Mouse (Mus musculus): ENCODE measurements around the gene Sfmbt2. TPM values are rescaled to one million over a fixed set of nuclear protein-coding genes. Genes with fewer than 3 reads are reported as not detected.

Gene Sfmbt2
- total RNA-seq, 1 experiment from 2014 or later = 1.1 TPM

DNA sequence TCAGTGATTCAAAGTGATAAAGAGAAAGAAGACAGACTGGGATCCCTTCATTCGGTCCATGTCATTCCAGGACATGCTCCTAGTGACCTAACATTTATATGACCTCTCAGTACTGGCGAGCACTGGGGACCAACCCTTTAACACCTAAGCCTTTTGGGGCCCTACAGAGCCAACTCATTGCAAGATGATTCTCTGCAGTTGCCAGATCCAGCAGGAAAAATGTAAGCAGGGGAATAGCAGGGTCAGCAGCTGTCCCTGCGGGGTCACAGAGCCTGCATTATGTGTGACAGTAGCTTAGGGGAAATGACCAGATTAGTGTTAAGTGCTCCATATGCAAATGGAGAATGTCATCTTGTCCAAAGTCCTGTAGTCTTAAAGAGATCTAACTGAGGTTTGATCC, 195.2 kb downstream of the Sfmbt2 start:
- no peak for DNase-seq

DNA sequence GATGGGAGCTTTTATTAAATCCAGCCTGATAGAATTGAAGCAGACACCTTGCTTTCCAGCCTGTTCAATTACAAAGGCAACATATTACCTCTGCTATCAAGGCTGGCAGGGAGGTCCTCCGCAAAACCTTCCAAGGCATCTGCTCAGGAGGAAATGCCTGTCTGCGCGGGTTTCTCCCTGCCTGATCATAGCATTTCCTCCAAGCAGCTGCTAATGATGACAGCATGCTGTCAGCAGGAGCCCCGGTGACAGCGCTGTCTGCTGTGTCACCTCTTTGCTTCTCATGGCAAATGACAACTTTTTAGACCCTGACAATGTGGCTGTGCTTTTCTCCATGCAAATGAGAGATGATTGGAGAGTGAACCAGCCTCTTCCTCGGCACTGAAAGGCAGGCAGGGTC, 199.1 kb downstream of the Sfmbt2 start:
- no peak for DNase-seq

- DNase-seq = no peak
Observed at GRCm38 (mm10) chr2:10572311-10572710, 202.0 kb downstream of the Sfmbt2 start.

DNA sequence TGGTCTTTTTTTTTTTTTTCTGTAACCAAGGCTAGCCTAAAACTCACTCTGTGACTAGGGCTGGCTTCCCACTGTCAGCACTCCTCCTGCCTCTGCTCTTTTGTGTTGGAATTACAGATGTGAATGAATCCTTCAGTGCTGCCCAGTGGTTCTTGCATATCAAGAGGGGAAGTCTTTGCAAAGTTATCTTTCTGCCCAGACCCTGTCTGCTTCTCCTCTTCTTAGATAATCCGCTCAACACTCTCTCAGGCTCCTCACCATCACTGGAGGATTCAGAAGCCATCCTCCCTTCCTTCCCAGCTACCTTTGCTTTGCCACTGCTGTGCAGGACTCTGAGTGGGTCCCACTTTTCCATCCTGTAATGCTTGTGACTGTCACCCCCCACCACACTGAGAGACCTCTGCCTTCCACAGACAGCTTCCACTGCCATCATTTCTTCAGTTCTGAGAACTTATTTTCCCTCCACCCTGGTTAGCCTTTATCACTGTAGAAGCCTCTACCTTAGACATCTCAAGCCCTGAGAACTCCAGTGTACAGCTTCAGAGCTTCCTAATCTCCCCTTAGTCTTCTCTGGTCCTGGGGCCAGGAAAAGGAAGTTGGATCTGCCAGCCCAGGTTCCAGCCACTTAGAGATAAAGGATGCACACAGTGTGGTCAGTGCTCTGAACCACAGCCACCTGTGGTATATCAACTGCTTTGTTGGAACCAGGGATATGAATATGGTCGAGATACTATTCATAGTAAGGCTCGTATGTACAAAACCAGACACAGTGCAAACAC, 205.8 kb downstream of the Sfmbt2 start:
- DNase-seq = no peak

- no peak for DNase-seq
Observed at GRCm38 (mm10) chr2:10582673-10583072, 212.4 kb downstream of the Sfmbt2 start.

DNA sequence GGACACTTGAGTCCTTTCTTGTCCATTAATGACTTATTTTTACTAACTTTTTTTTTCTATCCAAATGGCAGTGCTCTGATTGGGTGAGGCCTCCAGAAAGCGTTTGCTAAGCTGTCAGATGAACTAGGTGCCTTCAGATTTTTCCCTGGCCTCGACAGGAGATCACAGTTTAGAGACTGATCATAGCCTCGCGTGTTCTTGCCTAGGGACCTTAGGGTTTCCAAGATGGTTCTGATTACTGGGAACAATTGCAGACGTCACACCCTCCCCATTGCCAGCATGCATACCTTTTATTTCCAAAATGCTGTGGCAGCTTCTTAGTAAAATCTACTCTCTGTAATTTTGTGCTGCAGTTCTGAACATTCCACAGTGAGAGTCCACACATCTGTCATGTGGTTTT, 212.8 kb downstream of the Sfmbt2 start:
- DNase-seq = no peak

- no peak for DNase-seq
Observed at GRCm38 (mm10) chr2:10591310-10591709, 221.0 kb downstream of the Sfmbt2 start.

DNA sequence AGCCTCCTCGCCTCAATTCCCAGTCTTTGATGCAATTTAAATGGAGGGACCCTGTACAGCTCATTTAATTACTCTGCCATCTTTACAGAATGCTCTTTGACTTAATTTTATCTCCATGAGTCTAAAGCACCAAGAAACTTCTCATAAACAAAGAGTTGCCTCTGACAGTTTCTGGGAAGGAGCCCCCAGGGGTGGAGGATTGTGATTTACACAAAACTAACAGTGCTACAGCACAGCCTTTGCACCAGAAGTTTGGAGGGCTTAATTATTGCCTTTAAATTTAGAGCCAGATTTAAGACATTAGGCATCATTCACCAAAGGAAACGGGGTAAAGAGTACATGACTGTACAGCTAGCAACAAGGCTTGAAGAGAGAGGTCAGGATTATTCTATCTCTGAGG, 245.2 kb downstream of the Sfmbt2 start:
- DNase-seq = no peak

Small RNA genes within 50 kb of the gene (microRNA-seq; reads per million reads assigned to microRNA genes)
- gene Gm22051 (0 reads per million in 2 experiments), gene Gm22072 (0 to 0.36 reads per million in 2 experiments), gene Gm22091 (0 reads per million in 2 experiments), gene Gm22166 (0 reads per million in 2 experiments), gene Gm22239 (0 reads per million in 2 experiments), gene Gm22626 (0 reads per million in 2 experiments), gene Gm22635 (0 reads per million in 2 experiments), gene Gm22677 (0 reads per million in 2 experiments), gene Gm22678 (0 reads per million in 2 experiments), gene Gm22775 (0 reads per million in 2 experiments), gene Gm22925 (0 reads per million in 2 experiments), gene Gm23108 (0 reads per million in 2 experiments), gene Gm23288 (0 reads per million in 2 experiments), gene Gm23542 (0 reads per million in 2 experiments), gene Gm23569 (0 reads per million in 2 experiments), gene Gm23571 (0 reads per million in 2 experiments), gene Gm23578 (0 reads per million in 2 experiments), gene Gm23651 (0 reads per million in 2 experiments), gene Gm23988 (0 reads per million in 2 experiments), gene Gm24028 (0 reads per million in 2 experiments), gene Gm24167 (0 reads per million in 2 experiments), gene Gm24315 (0 reads per million in 2 experiments), gene Gm24342 (0 reads per million in 2 experiments), gene Gm24488 (0 reads per million in 2 experiments), gene Gm24640 (0 reads per million in 2 experiments), gene Gm24673 (0 reads per million in 2 experiments), gene Gm24761 (0 reads per million in 2 experiments), gene Gm24806 (0 reads per million in 2 experiments), gene Gm25022 (0 reads per million in 2 experiments), gene Gm25158 (0 reads per million in 2 experiments), gene Gm25263 (0.34 to 0.71 reads per million in 2 experiments), gene Gm25285 (0 reads per million in 2 experiments), gene Gm25316 (0 reads per million in 2 experiments), gene Gm25451 (0 to 1.8 reads per million in 2 experiments), gene Gm25673 (0 reads per million in 2 experiments), gene Gm25680 (0 reads per million in 2 experiments), gene Gm25701 (0 reads per million in 2 experiments), gene Gm25753 (0 reads per million in 2 experiments), gene Gm25943 (0 reads per million in 2 experiments), gene Gm26060 (0 reads per million in 2 experiments), gene Gm26073 (0 reads per million in 2 experiments), gene Gm26092 (0 reads per million in 2 experiments), gene Gm26156 (0 reads per million in 2 experiments), gene Gm26229 (0 reads per million in 2 experiments), gene Gm26398 (0 reads per million in 2 experiments), gene Gm26426 (0 reads per million in 2 experiments), gene Gm26431 (0 reads per million in 2 experiments), gene Gm26491 (0 reads per million in 2 experiments), gene Mir297a-2 (0 reads per million in 2 experiments), gene Mir297a-3 (0 reads per million in 2 experiments), gene Mir297a-4 (0 reads per million in 2 experiments), gene Mir297b (0 reads per million in 2 experiments), gene Mir297c (0 reads per million in 2 experiments), gene Mir466 (0 reads per million in 2 experiments), gene Mir466b-1 (0 reads per million in 2 experiments), gene Mir466b-2 (0 reads per million in 2 experiments), gene Mir466b-3 (0 reads per million in 2 experiments), gene Mir466b-4 (0 reads per million in 2 experiments), gene Mir466b-5 (0 reads per million in 2 experiments), gene Mir466b-6 (0 reads per million in 2 experiments), gene Mir466b-7 (0 reads per million in 2 experiments), gene Mir466b-8 (0 reads per million in 2 experiments), gene Mir466c-1 (0 reads per million in 2 experiments), gene Mir466c-2 (0 reads per million in 2 experiments), gene Mir466d (0 reads per million in 2 experiments), gene Mir466e (0 reads per million in 2 experiments), gene Mir466f-1 (0 reads per million in 2 experiments), gene Mir466f-2 (0 reads per million in 2 experiments), gene Mir466f-3 (0 reads per million in 2 experiments), gene Mir466g (0 reads per million in 2 experiments), gene Mir466h (0 reads per million in 2 experiments), gene Mir466l (0 reads per million in 2 experiments), gene Mir466m (0 reads per million in 2 experiments), gene Mir466n (1.4 to 3.6 reads per million in 2 experiments), gene Mir466o (0 reads per million in 2 experiments), gene Mir466p (0 reads per million in 2 experiments), gene Mir467a-1 (0 reads per million in 2 experiments), gene Mir467a-10 (0 reads per million in 2 experiments), gene Mir467a-2 (0 reads per million in 2 experiments), gene Mir467a-3 (0 reads per million in 2 experiments), gene Mir467a-4 (0 reads per million in 2 experiments), gene Mir467a-5 (0 reads per million in 2 experiments), gene Mir467a-6 (0 reads per million in 2 experiments), gene Mir467a-7 (0 reads per million in 2 experiments), gene Mir467a-8 (0 reads per million in 2 experiments), gene Mir467a-9 (0 reads per million in 2 experiments), gene Mir467b (0 reads per million in 2 experiments), gene Mir467c (63.3 to 73.8 reads per million in 2 experiments), gene Mir467d (656 to 962 reads per million in 2 experiments), gene Mir467e (423 to 424 reads per million in 2 experiments), gene Mir669a-1 (0 reads per million in 2 experiments), gene Mir669a-10 (0 reads per million in 2 experiments), gene Mir669a-11 (0 reads per million in 2 experiments), gene Mir669a-12 (0 reads per million in 2 experiments), gene Mir669a-2 (0 reads per million in 2 experiments), gene Mir669a-3 (0 reads per million in 2 experiments), gene Mir669a-4 (0 reads per million in 2 experiments), gene Mir669a-5 (0 reads per million in 2 experiments), gene Mir669a-6 (0 reads per million in 2 experiments), gene Mir669a-7 (0 reads per million in 2 experiments), gene Mir669a-8 (0 reads per million in 2 experiments), gene Mir669a-9 (0 reads per million in 2 experiments), gene Mir669b (0 reads per million in 2 experiments), gene Mir669c (125 to 191 reads per million in 2 experiments), gene Mir669d (0 reads per million in 2 experiments), gene Mir669d-2 (0 reads per million in 2 experiments), gene Mir669e (2.1 to 9.6 reads per million in 2 experiments), gene Mir669f (0 reads per million in 2 experiments), gene Mir669g (0 reads per million in 2 experiments), gene Mir669h (3.1 to 3.6 reads per million in 2 experiments), gene Mir669i (0 reads per million in 2 experiments), gene Mir669j (0 reads per million in 2 experiments), gene Mir669k (0 reads per million in 2 experiments), gene Mir669l (11.7 to 30.6 reads per million in 2 experiments), gene Mir669m-1 (0 reads per million in 2 experiments), gene Mir669m-2 (0 reads per million in 2 experiments), gene Mir669o (91.6 to 142 reads per million in 2 experiments), gene Mir669p-1 (0 reads per million in 2 experiments), gene Mir669p-2 (0 reads per million in 2 experiments)

Other genes with a start within 250 kb of the Sfmbt2 start
- gene Itih2, start 239.1 kb upstream of the Sfmbt2 start, total RNA-seq (2021) = 9.9 and 12.2 TPM in 2 replicates
- 17.5 and 20.5 TPM in 2 replicates for gene Itih5, start 216.9 kb upstream of the Sfmbt2 start, total RNA-seq (2021)